Mouse (Mus musculus) thymus, adult 2 months (tissue): ENCODE measurements at regions not wholly inside any gene's neighbourhood (a gene's known extent, or its start where the extent isn't known, plus 50 kb on each side); places are given as distances from the start of the nearest gene placed in this dataset.
A peak's percentile ranks its signal among the peaks of the same experiment; 100 is the strongest.

ENCODE experiments used
- DNase-seq: peaks from one replicate; pipeline ENCODE4 v3.0.0; 2021
- H3K27ac ChIP-seq: fragments of 200-500 bp; 2 replicates; pipeline ENCODE4 v1.5.1; 2012; ENCODE audit warnings: low read length, control low read depth; ENCODE audit not compliant: control insufficient read depth, insufficient read depth
- H3K27me3 ChIP-seq: fragments of 200-500 bp; 2 replicates; pipeline ENCODE4 v1.6.1; 2012; ENCODE audit warnings: mild to moderate bottlenecking, low read length, moderate library complexity, mixed read lengths; ENCODE audit not compliant: control insufficient read depth, insufficient read depth
- H3K36me3 ChIP-seq: fragments of 200-500 bp; 2 replicates; pipeline ENCODE4 v1.6.1; 2012; ENCODE audit warnings: mild to moderate bottlenecking, low read length, moderate library complexity; ENCODE audit not compliant: control insufficient read depth, insufficient read depth
- H3K4me1 ChIP-seq: fragments of 200-500 bp; replicated peaks from 2 replicates; pipeline ENCODE4 v1.6.1; 2012; ENCODE audit warnings: low read length; ENCODE audit not compliant: control insufficient read depth, insufficient read depth
- H3K4me3 ChIP-seq: fragments of 200-500 bp; 2 replicates; pipeline ENCODE4 v1.5.1; 2012; ENCODE audit warnings: mild to moderate bottlenecking, low read length, control low read depth, moderate library complexity; ENCODE audit not compliant: control insufficient read depth, insufficient read depth
- CTCF ChIP-seq: fragments of 200-500 bp; IDR thresholded peaks from 2 replicates; pipeline ENCODE4 v1.5.1; 2012; ENCODE audit warnings: mild to moderate bottlenecking, control low read depth, low read length, moderate library complexity, borderline replicate concordance; ENCODE audit not compliant: control insufficient read depth, poor library complexity, insufficient read depth; ENCODE audit errors: extremely low read depth
- POLR2A ChIP-seq: fragments of 200-500 bp; IDR thresholded peaks from 2 replicates; pipeline ENCODE4 v1.6.1; 2012; ENCODE audit warnings: mild to moderate bottlenecking, low read length, control low read depth, moderate library complexity; ENCODE audit not compliant: control insufficient read depth, poor library complexity, insufficient read depth; ENCODE audit errors: extremely low read depth
- WGBS: fragments of 180-500 bp; shearing (Covaris S2); methylation state at CpG from one replicate; pipeline ENCODE4 v1.1.7; 2018; 5-methylcytosine and 5-hydroxymethylcytosine counted together

GRCm38 (mm10) chr9:40617676-40618062 lies 52.7 kb upstream of the Gm21915 start:
- WGBS = 28% methylated on average over 10 of the region's 10 CpGs
- no peak overlapping the region for H3K4me3 ChIP-seq
- DNase-seq = no peak
- H3K36me3 ChIP-seq = no peaks in the 10 kb centered on the region
- H3K27me3 ChIP-seq = peaks cover 8% of the 10 kb centered on the region; the same call in 1 of the 2 replicates
- H3K27ac ChIP-seq = no peak overlapping the region
- TF ChIP-seq CTCF = no peak
- TF ChIP-seq POLR2A = no peak
- no peaks in the 10 kb centered on the region; the same call in 1 of the 2 replicates for H3K4me1 ChIP-seq

- Histone ChIP-seq H3K36me3 (no peaks in the 10 kb centered on the region), H3K4me3 (no peak overlapping the region), H3K4me1 (no peaks in the 10 kb centered on the region; the same call in 1 of the 2 replicates), H3K27ac (no peak overlapping the region), H3K27me3 (peaks cover 8% of the 10 kb centered on the region; the same call in 1 of the 2 replicates)
- TF ChIP-seq CTCF = no peak
- no peak for TF ChIP-seq POLR2A
- no peak for DNase-seq
- WGBS = 2% methylated on average over 20 of the region's 20 CpGs
These were observed 53.3 kb upstream of the Gm21915 start for GRCm38 (mm10) chr9:40617036-40617675.

GRCm38 (mm10) chr9:40616426-40617035 lies 53.9 kb upstream of the Gm21915 start:
- peaks cover 8% of the 10 kb centered on the region; the same call in 1 of the 2 replicates for H3K27me3 ChIP-seq
- no peak overlapping the region for H3K27ac ChIP-seq
- peak; percentile 56 for DNase-seq
- 4% methylated on average over 11 of the region's 11 CpGs for WGBS
- no peak overlapping the region for H3K4me3 ChIP-seq
- H3K36me3 ChIP-seq = no peaks in the 10 kb centered on the region
- no peaks in the 10 kb centered on the region; the same call in 1 of the 2 replicates for H3K4me1 ChIP-seq
- no peak for TF ChIP-seq CTCF
- no peak for TF ChIP-seq POLR2A

- Histone ChIP-seq H3K36me3 (no peaks in the 10 kb centered on the region), H3K4me3 (no peak overlapping the region), H3K27me3 (peaks cover 8% of the 10 kb centered on the region; the same call in 1 of the 2 replicates), H3K27ac (no peak overlapping the region), H3K4me1 (no peaks in the 10 kb centered on the region; the same call in 1 of the 2 replicates)
- no peak for TF ChIP-seq POLR2A
- TF ChIP-seq CTCF = no peak
- WGBS = 43% methylated on average over 8 of the region's 8 CpGs
- no peak for DNase-seq
These were observed 54.5 kb upstream of the Gm21915 start for GRCm38 (mm10) chr9:40615891-40616290.

DNA sequence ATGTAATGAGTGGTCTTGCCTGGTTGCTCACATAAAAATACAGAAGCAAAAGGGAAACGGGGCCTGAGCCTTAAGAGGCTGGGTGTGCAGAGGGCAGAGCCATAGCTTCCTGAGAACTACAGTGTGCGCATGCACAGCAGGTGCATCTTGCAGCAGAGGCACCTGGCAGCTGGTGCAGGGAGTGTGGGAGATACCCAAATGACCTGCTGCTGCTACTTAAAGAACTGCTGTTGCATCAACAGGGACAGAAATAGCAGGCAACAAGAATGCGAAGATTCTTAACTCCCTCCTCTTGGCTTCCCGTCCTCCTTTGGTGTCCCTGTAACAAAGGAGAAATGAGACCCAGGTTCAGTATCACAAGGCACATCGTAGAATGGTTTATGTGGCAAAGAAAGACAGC lies 56.3 kb upstream of the Gm21915 start:
- no peak overlapping the region for H3K4me3 ChIP-seq
- H3K27ac ChIP-seq = no peak overlapping the region
- DNase-seq = no peak
- H3K27me3 ChIP-seq = peaks cover 8% of the 10 kb centered on the region; the same call in 1 of the 2 replicates
- H3K4me1 ChIP-seq = no peaks in the 10 kb centered on the region; the same call in 1 of the 2 replicates
- no peak for TF ChIP-seq CTCF
- no peak for TF ChIP-seq POLR2A
- WGBS = 58% methylated on average over 5 of the region's 5 CpGs
- H3K36me3 ChIP-seq = no peaks in the 10 kb centered on the region

DNA sequence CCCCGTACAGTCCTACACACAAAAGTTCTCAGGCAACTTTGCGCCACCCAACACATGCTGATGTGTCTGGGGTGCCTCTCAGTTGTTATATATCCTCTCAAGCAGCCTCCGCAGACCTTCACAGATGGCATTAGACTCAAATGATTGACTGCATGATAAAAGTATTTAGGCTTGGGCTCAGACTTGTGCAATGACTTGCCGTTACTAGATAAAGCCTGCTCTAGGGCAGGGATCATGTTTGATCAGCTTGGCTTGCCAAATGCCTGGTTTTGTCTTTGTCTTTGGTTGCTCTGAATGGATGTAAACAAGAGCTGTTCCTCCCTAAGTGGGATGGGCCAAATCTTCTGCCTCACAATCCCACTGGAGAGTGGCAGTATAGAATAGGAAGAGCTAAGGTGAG lies 57.2 kb upstream of the Gm21915 start:
- no peak overlapping the region for H3K27ac ChIP-seq

More for the DNA sequence above, 57.2 kb upstream of the Gm21915 start:
- H3K4me1 ChIP-seq = no peaks in the 10 kb centered on the region; the same call in 1 of the 2 replicates
- peaks cover 8% of the 10 kb centered on the region; the same call in 1 of the 2 replicates for H3K27me3 ChIP-seq
- DNase-seq = no peak
- H3K36me3 ChIP-seq = no peaks in the 10 kb centered on the region
- H3K4me3 ChIP-seq = no peak overlapping the region
- 96% methylated on average over 4 of the region's 4 CpGs for WGBS
- no peak for TF ChIP-seq CTCF
- no peak for TF ChIP-seq POLR2A
